Mouse (Mus musculus): ENCODE measurements around the gene Rpgrip1l.

- no peak for TF ChIP-seq EP300 (IDR thresholded peaks at IDR 0.05; ENCODE audit: low read depth)
- TF ChIP-seq CTCF (IDR thresholded peaks at IDR 0.05; ENCODE audit: low read depth): no peak
Observed at GRCm38 (mm10) chr8:91323511-91323910, 10.4 kb upstream of the Rpgrip1l start.
